Mouse (Mus musculus) left cerebral cortex, postnatal 4 days (tissue): ENCODE results near the gene Nckap1l. TPM values are rescaled to one million over a fixed set of nuclear protein-coding genes. Genes with fewer than 3 reads are reported as not detected.

Experiments
- DNase-seq: peaks from one replicate; pipeline ENCODE4 v3.0.0-alpha.2; 2022
- intact Hi-C: fragments of 180-260 bp; cut with DNase I; formaldehyde crosslinking; loops from one replicate; pipeline ENCODE4 v1.15.1; 2025
- total RNA-seq, 2 experiments: library from RNA; stranded (reverse); gene quantifications; 2 replicates each; pipeline ENCODE4 v1.2.3; 2021

Gene Nckap1l
- total RNA-seq, 2 experiments from 2014 or later: 3.3 to 4.4 TPM

DNA sequence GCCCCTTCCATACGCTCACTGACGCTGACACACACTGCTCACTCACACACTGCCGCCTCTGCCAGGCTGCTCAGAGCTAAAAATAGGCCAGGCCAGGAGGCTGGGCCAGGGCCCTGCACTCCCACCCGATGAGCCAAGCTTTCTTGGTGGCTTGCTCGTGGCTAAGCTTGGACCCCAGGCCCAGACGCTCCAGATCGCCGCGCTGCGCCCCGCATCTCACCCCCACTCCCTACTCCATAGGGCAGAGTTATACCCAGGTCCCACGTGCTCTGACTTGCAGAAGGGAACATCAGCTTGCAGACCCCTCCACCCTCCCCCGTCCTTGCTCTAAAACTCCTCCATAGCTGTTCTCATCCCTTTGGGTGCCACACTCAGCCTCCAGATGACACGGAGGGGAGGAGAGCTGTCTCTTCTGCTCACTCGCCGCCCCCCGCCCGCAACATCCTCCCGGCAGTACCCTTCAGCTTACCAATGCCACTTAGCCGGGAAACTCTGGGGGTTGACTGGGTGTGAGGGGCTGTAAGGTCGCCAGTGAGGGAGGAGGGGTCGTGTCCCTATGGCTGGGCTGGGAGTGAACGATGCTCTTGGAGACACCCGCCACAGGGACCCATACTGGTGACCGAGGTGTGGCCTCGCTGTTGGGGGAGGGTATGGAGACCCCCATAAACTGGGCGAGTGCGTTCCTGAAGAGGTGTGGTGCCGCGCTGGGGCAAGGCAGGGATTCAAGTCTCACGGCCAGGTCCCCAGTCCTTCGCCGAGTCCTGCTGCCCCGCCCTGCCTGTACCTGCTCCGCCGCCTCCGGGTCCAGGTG lies 83.6 kb downstream of the Nckap1l start:
- intact Hi-C loops: no loop called here
- DNase-seq: peak; percentile 62

DNA sequence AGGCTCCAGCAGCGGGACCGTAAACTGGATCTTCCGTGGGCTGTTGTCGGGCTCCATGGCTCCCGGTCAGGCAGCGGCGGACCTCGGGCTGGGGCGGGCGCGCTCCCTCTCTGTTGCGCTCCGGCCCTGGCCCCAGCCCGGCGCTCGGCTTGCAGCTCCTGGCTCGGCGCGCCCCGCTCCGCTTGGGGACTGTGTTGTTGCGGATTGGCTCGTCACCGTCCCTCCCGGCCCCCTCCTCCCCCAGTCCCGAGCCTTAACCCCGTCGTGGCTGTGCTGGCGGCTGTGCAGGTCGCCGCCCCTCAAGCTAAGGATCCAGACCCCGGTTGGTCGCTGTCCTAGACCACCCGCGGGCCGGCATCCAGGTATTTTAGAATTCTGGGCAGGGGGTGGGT lies 84.2 kb downstream of the Nckap1l start, which contains the start of gene Ppp1r1a:
Gene Ppp1r1a (minus strand): TSS at position 182 of the 392 bp plus-strand sequence.
- intact Hi-C loops: no loop called here
- peak; percentile 85 for DNase-seq

DNA sequence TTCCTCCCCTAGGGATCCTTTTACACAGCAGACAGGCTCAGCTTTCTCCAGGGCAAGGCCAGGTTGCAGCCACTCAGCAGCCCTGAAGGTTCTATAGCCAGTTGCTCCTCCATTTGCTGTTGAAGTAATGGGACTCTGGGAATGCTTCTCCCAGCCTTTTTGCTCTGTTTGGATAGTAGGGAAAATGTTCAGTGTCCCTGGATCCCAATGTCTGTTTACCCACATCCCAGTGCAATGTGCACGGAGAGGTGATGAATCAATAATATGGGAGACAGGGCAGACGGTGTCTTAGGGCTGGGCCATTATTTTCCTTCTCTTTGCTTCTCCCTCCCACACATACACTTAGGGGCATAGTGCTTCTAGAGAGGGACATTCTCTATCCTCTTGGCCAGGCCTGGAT lies 85.7 kb downstream of the Nckap1l start:
- intact Hi-C loops: no loop called here
- no peak for DNase-seq

DNA sequence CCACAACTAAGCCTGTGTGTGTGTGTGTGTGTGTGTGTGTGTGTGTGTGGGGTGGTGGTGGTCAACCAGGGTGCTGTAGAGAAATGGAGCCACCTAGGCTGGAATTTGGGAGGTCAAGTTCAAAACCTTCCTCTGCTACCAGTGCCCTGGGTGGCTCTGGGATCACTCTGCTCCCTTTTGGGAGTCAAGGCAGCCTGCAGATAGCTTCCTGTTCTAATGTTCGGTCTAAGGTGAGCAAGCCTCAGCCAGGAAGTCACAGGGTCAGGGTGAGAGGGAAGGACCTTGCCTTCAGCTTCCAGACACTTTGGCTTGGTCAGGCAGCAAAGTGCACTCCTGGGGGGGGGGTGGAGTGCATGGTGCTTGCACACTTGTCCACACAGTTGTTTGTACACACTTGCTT lies 87.1 kb downstream of the Nckap1l start:
- no peak for DNase-seq
- intact Hi-C loops: no loop called here

DNA sequence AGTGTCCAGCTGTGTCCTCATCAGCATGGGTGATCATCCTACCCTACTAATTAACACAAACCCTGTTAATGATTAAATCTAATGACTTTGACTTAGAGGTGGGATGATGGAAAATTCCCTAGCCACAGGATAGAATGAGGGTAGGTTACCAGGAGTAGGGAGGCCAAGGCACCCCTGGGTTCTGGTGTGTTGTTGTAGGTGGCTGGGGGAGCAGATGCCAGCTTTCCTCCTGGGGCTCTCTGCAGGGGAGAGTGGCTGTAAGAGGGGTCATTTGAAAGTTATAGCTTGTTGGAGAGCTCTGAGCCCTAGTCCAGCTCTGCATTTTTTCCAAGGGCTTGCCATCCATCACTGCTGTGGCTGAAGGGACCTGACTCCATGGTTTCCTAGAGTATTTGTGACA lies 88.9 kb downstream of the Nckap1l start:
- intact Hi-C loops: no loop called here
- no peak for DNase-seq

DNA sequence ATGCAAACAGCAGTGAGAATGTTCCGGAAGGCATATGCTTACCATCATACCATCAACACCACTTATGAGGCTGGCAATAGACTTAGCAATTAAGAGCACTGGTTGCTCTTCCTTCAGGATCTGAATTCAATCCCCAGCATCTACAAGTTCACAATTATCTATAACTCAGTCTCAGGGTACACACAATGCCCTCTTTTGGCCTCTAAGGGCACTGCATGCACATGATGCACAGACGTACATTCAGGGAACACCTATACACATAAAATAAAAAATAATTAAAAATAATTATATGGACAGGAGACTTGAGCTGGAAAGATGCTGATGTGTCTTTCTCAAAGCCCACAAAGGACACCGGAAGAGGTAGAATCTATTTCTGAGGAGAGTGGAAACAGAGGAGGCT lies 94.4 kb downstream of the Nckap1l start:
- intact Hi-C loops: no loop called here
- DNase-seq: no peak

Other genes with a start within 250 kb of the Nckap1l start
- 100 to 1,000 TPM; 219 to 230 TPM for gene Cbx5, start 214.0 kb upstream of the Nckap1l start, total RNA-seq
- gene Hnrnpa1, start 213.4 kb upstream of the Nckap1l start, total RNA-seq: 100 to 1,000 TPM; 690 to 711 TPM
- not detected for gene Nfe2, start 195.4 kb upstream of the Nckap1l start, total RNA-seq
- gene Copz1, start 181.1 kb upstream of the Nckap1l start, total RNA-seq: 100 to 1,000 TPM; 105 to 107 TPM
- gene Gpr84, start 143.2 kb upstream of the Nckap1l start, total RNA-seq: under 1 TPM; 0.44 to 0.46 TPM
- gene Zfp385a, start 113.7 kb upstream of the Nckap1l start, total RNA-seq: 10 to 100 TPM; 47.8 to 52.7 TPM
- 1 to 10 TPM; 7.4 to 7.6 TPM for gene Itga5, start 87.0 kb upstream of the Nckap1l start, total RNA-seq
- not detected for gene Gtsf1, start 23.3 kb upstream of the Nckap1l start, total RNA-seq
- gene Gtsf2, start 5.3 kb upstream of the Nckap1l start, total RNA-seq: not detected
- gene Pde1b, start 49.2 kb downstream of the Nckap1l start, total RNA-seq: 10 to 100 TPM; 52.8 to 58.1 TPM
- 100 to 1,000 TPM; 144 to 153 TPM for gene Ppp1r1a, start 84.2 kb downstream of the Nckap1l start, total RNA-seq
- gene Glycam1, start 111.3 kb downstream of the Nckap1l start, total RNA-seq: not detected